Mouse (Mus musculus) right cerebral cortex, postnatal 14 days (tissue): ENCODE data around the gene Atl3.
A peak's percentile ranks its signal among the peaks of the same experiment; 100 is the strongest.

Source experiments
- DNase-seq: peaks from one replicate; pipeline ENCODE4 v3.0.0; 2022

The Atl3 gene

DNA sequence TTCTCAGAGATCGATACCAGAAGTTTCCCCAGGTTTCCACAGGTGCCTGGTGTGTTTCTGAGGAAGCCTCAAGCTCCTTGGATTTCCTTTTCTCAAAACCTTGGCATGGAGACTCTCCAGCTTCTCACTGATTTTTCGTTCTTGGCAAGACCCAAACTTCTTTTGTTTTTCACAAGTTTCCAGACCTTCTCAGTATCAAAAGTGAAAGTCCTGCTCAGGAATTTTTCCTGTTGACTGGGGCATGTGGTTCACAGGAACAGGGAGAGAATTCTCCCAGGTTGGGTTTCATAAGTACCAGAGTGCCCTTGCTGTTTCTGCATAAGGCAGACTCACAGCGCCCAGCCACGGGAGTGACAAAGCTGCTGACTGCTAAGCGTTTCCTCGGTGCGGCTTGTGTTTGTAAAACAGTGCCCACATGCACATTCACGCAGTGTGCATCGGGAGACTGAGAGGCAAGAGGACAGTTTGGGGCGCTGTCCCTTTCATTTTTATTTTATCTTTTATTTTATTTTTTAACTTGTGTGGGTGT is 68.8 kb downstream of the Atl3 start:
- DNase-seq: peak; percentile 17

DNA sequence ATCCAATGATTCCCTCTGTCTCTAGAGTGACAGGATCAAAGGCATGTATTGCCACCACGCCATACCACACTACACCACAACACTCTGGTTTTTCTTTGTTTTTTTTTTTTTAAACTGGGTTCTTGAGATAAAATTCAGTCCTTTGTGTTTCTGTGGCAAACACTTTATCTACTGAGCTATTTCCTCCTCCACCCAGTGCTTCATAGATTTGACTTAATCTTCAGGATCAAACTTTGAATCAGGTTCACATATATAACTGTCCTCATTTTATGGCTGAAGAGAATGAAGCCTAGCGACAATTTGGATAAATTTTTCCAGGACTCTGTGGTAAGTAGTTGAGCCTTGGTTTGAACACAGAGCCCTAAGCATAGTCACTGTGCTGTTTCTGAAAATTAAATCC is 69.8 kb downstream of the Atl3 start:
- DNase-seq: no peak

GRCm38 (mm10) chr19:7564457-7564856 is 70.6 kb downstream of the Atl3 start:
- DNase-seq: no peak

DNA sequence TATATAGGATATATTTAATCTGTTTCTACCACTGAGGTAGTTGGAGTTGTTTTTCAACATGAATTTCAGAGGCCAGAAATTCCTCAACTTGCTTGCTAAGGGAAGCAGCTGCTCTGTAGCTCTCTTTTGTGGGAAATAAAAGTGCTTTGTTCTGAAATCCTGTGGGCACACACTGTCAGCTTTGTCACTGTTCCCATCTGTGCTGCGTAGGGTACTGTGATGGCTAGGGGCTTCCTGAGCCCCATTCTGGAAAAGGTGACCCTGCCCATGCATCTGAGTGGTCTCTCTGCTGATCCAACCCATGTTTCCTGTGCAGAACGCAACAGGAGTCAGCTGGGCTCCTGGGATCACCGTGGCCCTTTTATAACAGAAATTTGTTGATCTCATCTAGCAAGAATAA is 73.0 kb downstream of the Atl3 start:
- DNase-seq: no peak

GRCm38 (mm10) chr19:7568364-7568763 is 74.5 kb downstream of the Atl3 start:
- no peak for DNase-seq

DNA sequence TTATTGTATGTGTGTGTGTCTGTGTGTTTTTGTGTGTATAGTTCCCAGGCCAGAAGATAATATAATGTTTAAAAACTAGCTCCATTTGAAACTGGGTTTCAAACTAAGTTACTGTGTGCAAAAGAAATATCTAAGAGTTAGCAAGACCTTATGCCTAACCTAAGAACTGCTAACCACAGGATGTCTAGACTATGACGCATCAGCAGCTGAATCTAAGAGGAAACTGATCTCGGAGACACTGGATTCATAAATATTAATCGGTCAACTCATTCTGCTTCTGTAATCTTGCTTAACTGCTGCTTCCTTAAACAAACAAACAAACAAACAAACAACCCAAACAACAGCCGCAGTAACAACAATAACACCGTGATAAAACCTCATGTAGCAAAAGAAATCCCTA is 75.8 kb downstream of the Atl3 start:
- no peak for DNase-seq

- DNase-seq: no peak
Observed at GRCm38 (mm10) chr19:7576180-7576579, 82.3 kb downstream of the Atl3 start.

GRCm38 (mm10) chr19:7577710-7578109 is 83.9 kb downstream of the Atl3 start:
- DNase-seq: no peak

- DNase-seq: no peak
Observed at GRCm38 (mm10) chr19:7581042-7581441, 87.2 kb downstream of the Atl3 start.

GRCm38 (mm10) chr19:7583101-7583500 is 89.3 kb downstream of the Atl3 start:
- DNase-seq: no peak

DNA sequence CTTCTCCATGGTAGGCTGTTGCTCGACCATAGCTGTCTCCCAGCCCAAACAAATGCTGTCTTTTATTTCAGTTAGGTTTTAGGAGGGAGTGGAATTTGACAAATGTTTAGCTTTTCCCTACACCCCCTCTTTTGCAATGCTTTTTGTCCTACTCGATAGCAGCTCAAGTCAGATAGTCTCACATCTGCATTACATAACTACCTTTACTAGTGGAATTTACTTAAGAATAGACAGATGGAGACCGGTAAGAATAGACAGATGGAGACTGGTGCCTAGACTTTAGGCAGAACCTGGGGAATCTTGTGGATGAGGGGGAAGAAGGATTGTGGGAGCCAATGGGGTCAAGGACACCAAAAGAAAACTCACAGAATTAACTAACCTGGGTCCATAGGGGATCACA is 89.8 kb downstream of the Atl3 start:
- DNase-seq: no peak

- no peak for DNase-seq
Observed at GRCm38 (mm10) chr19:7585279-7585678, 91.4 kb downstream of the Atl3 start.

GRCm38 (mm10) chr19:7585764-7586163 is 91.9 kb downstream of the Atl3 start:
- no peak for DNase-seq
